Mouse (Mus musculus) retina, postnatal 7 days (tissue): ENCODE results near the gene Srrd.

Experiments
- DNase-seq: peaks from one replicate; pipeline ENCODE4 v3.0.0-alpha.2; 2012; ENCODE audit warnings: low read depth, low spot score

The Srrd gene

DNA sequence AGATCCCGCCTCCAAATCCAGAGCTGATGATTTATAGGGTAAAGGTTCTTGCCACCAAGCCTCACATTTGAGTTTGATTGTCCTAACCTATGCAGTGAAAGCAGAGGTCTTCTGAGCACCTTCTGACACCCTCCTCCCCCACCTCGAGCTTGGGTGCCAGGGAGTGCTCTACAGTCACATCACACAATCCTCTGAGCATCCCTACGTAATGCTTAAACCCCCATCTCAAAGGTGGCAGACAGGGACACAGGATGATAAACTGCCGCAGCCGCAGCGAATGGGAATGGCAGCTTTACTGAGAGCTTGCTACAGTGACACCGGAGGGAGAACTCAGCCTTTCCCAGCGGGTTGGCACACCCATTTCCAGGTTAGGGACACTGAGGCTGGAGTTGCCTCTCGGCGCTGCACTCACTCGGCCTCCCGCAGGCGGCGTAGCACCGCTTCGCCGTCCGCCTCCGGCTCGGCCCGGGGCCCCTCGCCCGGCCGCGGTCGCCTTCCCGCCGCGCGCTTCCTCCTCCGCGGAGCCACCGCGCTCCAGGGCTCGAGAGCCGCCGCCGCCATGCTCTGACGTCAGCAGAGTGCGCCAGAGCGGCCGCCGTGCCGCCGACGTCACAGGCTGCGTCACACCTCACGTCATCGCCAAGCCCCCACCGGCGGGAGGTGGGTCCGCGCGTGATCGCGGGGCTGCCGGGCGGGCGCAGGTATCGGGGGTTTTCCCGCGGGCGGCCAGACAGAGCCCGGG is at the start of gene Srrd, which contains the start of gene Hps4:
Gene Srrd (minus strand): TSS at position 578 of the 742 bp plus-strand sequence.
Gene Hps4 (plus strand): TSS at position 621 of the 742 bp plus-strand sequence.
- DNase-seq, result peak; percentile 78

- DNase-seq, result no peak
Measured at GRCm38 (mm10) chr5:112391676-112392323, 49.0 kb upstream of the Srrd start.

DNA sequence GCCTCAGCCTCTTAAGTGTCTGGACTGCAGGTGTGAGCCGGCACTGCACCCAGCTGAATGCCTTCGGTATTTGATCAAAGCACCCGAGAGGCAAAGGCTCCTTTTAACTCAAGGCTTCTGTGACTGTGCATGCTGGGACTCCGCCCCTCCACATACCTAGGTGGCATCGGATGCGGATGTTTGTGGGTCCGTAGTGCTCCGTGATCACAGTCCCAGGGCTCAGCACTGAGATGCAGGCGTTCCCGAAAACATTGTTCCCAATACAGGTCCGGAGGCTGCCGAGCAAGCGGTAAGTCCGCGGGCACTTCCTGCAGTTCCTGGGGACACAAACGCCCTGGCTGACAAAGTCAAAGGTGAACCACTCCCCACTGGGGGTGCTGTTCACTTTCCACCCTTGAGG is 48.2 kb upstream of the Srrd start:
- no peak for DNase-seq

- DNase-seq, result no peak
Measured at GRCm38 (mm10) chr5:112389352-112389751, 46.5 kb upstream of the Srrd start.

DNA sequence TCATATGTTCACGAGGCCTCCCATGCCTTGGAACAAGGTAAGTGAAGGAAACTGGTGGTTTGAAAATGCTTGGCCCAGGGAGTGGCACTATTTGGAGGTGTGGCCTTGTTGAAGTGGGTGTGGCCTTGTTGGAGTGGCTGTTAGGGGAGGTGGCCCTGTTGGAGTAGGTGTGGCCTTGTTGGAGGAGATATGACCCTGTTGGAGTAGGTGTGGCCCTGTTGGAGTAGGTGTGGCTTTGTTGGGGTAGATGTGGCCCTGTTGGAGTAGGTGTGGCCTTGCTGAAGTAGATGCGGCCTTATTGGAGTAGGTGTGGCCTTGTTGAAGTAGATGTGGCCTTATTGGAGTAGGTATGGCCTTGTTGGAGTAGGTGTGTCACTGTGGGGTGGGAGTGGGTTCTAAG is 43.1 kb upstream of the Srrd start:
- DNase-seq, result no peak

DNA sequence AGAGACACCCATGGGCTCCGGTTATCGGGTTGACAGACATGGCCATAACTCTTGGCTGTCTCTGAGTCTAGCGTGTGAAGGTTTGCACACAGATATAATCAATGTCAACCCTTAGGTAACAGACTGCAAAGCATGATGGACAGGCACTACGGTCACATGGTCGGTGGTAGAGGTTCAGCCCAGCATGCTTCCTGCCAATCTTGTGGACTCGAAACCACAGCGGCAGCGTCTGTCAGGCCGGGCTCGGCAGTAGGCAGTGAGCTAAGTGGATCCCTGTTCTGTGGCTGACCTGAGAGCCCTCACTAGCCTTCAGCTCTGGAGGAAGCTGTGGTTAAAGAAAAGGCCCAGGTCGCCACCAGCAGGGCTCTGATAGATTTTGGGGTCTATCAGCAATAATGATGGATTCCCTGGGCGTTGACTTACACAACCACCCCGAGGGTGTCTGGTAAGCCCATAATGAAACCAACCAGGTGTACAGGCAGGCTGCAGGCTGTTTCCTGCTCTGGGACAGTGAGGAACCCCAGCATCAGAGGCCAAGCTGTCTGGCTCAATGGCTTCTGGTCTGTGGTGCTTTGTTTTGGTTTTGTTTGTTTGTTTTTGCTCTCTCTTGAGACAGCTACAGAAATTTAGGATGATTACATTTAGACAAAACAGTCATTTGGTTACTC is 42.1 kb upstream of the Srrd start:
- no peak for DNase-seq

DNA sequence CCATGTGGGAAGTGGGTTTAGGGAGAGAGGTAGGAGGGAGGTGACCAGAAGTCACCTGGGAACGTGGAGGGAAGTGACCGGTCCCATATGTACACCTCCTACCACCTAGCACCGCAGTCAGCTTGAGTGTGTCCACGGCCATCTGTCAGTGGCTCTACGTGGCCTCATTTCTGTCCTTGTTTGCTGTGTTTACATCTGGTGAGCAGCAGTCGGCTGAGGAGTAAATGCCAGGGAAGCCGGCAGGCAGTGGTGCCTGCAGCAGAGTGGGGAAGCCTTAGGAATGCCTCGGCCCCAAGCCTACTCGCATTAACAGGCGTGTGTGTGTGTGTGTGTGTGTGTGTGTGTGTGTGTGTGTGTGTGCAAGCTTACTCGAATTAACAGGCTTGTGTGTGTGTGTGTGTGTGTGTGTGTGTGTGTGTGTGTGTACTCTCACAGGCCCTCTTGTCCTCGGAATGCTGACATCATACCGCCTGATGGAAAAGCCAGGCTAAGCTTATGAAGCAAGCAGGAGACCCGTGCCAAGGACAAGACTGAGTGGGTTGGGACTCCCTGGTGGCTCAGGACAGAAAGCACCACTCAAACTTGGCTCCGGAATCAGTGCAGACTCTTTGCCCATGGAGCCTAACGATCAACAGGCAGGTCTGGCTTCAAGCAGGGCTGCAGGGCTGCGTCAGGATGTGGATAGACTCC is 39.9 kb upstream of the Srrd start:
- no peak for DNase-seq

DNA sequence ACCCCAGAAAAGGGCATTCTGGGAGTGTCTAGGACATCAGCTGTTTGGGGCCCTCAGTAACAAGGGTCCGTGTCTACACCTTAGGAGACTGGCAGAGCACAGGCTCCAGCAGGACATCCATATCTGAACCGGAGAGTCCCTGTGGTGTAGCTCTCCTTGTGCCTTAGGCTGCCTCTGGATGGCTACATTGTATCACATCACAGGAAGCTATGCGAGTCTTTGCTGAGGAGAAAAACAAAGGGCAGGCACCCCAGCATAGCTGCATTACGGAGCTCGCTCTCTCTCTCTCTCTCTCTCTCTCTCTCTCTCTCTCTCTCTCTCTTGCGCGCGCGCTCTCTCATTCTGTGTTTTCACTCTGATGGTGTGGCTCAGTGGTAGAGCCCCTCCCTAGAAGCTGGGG is 39.2 kb upstream of the Srrd start:
- no peak for DNase-seq

DNA sequence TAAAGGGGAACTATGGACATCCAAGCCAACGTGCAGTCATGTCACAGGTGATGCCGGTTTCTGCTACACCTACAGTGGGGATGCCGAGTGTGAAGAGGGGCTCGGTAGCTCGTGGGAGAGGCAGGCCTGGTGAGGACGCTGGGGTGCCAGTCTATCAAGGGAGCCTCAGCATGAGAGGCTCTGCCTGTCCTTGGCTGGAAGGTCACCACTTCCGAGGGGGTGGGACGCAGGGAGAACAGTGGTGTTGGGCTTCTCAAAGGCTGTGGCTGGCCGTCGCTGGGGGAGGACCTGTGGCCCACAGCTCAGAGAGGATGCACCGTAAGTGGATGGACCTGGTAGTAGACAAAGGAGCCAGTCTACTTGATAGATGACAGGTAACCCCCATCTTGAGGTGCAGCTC is 38.3 kb upstream of the Srrd start:
- no peak for DNase-seq

- DNase-seq, result no peak
Measured at GRCm38 (mm10) chr5:112378716-112379115, 35.9 kb upstream of the Srrd start.

DNA sequence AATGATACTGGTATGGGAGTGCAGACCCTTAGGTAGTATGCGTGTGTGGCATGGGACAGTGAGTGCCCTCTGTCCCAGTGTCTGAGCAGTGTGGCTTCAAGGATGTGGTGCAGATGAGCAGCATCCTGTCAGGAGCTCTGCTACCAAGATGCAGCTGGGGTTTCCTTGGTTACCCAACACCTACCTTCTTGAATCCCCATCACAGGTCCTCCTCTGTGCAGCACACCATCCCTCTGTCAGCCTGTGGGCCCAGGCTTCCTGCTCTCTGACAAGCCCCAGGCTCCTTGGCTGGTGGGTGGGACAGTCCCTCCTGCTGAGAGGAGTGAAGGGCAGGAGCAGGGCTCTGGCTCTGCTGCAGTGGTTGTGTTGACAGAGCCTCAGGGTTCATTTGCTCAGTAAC is 34.5 kb upstream of the Srrd start:
- no peak for DNase-seq

DNA sequence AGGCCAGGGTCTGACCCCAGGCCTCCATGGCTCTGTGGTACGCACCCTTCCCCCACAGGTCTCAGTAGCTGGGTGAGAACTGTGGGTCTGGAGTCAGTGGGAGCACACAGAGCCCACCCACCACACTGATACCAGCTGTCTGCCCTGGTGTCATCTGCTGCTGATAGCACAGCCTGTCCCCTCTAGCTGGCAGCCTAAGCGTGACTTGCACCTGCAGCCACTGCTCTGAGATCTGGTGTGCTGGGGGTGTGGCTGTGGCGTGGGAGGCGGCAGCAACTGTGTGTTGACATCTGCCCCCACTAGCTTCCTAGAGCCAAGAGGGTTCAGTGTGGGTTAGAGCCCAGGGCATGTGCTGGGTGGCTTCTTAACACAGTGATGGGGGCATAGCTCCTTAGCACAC is 33.3 kb upstream of the Srrd start:
- DNase-seq, result no peak

- no peak for DNase-seq
Measured at GRCm38 (mm10) chr5:112371933-112372332, 29.1 kb upstream of the Srrd start.

- DNase-seq, result no peak
Measured at GRCm38 (mm10) chr5:112370236-112370813, 27.5 kb upstream of the Srrd start.

- DNase-seq, result no peak
Measured at GRCm38 (mm10) chr5:112369326-112369725, 26.5 kb upstream of the Srrd start.

GRCm38 (mm10) chr5:112368666-112369065 is 25.8 kb upstream of the Srrd start:
- no peak for DNase-seq

DNA sequence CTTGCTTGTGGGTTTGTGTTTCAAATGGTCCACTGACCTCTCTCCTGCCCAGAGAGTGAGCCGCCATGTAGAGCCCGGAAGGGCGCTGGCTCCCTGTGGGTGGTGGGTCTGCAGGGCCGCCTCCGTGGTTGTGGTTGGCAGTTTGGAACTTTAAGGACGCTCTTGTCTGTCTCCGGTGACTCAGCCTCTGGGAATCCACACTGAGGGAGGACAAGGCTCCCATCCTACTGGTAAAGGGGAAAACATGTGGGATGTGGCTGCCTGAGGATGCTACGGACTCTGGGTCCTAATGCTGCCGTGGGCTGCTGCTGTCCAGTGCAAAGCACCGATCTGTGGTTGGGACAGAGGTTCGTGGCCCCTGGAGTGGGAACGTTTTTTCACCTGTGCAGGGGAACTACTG is 25.1 kb upstream of the Srrd start:
- no peak for DNase-seq

DNA sequence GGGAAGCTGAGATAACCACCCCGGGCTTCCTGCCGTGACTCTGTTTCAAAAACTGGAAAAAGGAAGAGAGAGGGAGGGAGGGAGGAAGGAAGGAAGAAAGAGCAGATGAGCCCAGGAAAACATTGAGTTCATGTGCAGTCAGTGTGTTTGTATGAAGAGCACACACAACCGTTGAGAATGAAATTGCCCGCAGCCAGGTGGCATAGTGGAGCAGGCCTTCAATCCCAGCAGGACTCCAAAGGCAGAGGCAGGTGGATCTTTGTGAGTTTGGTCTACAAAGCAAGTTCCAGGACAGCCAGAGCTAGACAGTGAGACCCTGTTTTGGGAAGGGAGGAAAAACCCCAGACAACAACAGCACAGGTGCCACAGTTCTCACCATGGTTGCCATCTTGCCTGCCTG is 24.5 kb upstream of the Srrd start:
- DNase-seq, result no peak

DNA sequence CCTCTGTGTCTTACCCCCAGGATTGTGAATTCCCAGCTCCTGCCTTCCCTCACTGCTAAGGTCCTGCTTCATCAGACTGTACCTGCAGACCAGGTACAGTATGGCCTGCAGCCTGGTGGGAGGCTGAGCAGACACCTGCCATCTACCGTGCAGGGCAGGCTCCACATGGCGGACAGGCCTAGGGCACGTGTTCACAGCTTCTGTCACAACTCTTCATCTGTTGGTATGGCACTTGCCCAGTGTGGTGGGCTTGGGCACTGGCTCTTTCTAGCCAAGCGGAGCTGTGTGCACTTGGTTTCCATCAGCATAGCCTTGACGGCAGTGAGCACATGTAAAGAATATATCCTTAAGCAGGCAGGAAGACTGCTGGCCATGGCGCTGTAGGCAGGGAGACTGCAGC is 24.0 kb upstream of the Srrd start:
- no peak for DNase-seq

GRCm38 (mm10) chr5:112364184-112364797 is 21.5 kb upstream of the Srrd start:
- DNase-seq, result no peak

GRCm38 (mm10) chr5:112360077-112360476 is 17.2 kb upstream of the Srrd start:
- no peak for DNase-seq
